Mouse (Mus musculus) cortical plate, adult 2 months (tissue): Measurements from ENCODE around the gene Atg101.

Experiments used
- CTCF ChIP-seq: fragments of 200-500 bp; IDR thresholded peaks from 2 replicates; pipeline ENCODE4 v1.5.1; 2011; ENCODE audit warnings: mild to moderate bottlenecking, control low read depth, low read length; ENCODE audit not compliant: insufficient read depth; ENCODE audit errors: extremely low read depth
- POLR2A ChIP-seq: fragments of 200-500 bp; IDR thresholded peaks from 2 replicates; pipeline ENCODE4 v1.6.1; 2011; ENCODE audit warnings: mild to moderate bottlenecking, low read length, control low read depth; ENCODE audit not compliant: insufficient read depth; ENCODE audit errors: extremely low read depth

DNA sequence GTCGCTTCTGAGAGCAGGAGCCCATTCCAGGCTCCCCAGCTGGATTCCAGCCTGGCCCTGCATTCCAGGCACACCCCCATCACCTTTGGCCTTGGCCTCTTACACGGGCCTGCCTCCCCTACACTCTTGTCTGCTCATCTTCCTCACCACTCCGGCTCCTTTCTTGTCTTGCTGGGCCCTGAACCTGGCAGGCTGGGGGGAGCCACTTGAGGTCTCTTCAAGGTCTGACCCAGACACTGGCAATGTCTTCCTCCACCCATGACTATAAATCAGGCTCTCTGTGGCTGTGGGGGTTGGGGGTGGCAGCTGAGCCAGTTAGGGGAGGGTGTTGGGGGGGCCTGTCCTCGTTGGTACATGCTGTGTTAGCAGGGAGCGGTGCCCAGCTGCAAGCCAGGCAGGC lies 5.5 kb upstream of the Atg101 start:
- TF ChIP-seq POLR2A (no peak), CTCF (no peak)
